Mouse (Mus musculus) liver, embryonic 14.5 days (tissue): ENCODE results near the gene Sprr2b. TPM values are rescaled to one million over a fixed set of nuclear protein-coding genes. Genes with fewer than 3 reads are reported as not detected.

ENCODE experiments used
- ATAC-seq: fragments of 200-750 bp; cut with Nextera tagmentation; 2 replicates; pipeline ENCODE4 v1.8.0; 2017; ENCODE audit warnings: moderate number of reproducible peaks, mild to moderate bottlenecking, moderate library complexity; ENCODE audit not compliant: insufficient read depth
- DNase-seq, 3 experiments: peaks; one replicate each; pipeline ENCODE4 v3.0.0-alpha.2; 2012 to 2013; ENCODE audit warnings: low read depth in 3 of 3, low spot score in 3 of 3
- H3K27ac ChIP-seq: fragments of 300-500 bp; sonication (generic); 2 replicates; pipeline ENCODE4 v1.5.1; 2014; ENCODE audit warnings: moderate library complexity, mild to moderate bottlenecking, control low read depth, inconsistent platforms
- H3K27me3 ChIP-seq: fragments of 300-500 bp; sonication (generic); 2 replicates; pipeline ENCODE4 v1.6.1; 2014; ENCODE audit warnings: mild to moderate bottlenecking, low read length, moderate library complexity; ENCODE audit not compliant: control insufficient read depth, insufficient read depth
- H3K36me3 ChIP-seq: fragments of 300-500 bp; sonication (generic); replicated peaks from 2 replicates; pipeline ENCODE4 v1.6.1; 2014; ENCODE audit warnings: low read depth; ENCODE audit not compliant: control insufficient read depth, insufficient read depth
- H3K4me1 ChIP-seq, 2 experiments: fragments of 200-500 bp in 1 of 2; fragments of 300-500 bp in 1 of 2; sonication (generic) in 1 of 2; replicated peaks; 2 replicates each; pipeline ENCODE4 v1.6.1; 2012 to 2014; ENCODE audit warnings: antibody characterized with exemption in 1 of 2, inconsistent platforms in 1 of 2, low read length in 1 of 2; ENCODE audit not compliant: control insufficient read depth in 2 of 2, insufficient read depth in 2 of 2
- H3K4me2 ChIP-seq: fragments of 300-500 bp; sonication (generic); 2 replicates; pipeline ENCODE4 v1.6.1; 2014; ENCODE audit warnings: low read depth, mild to moderate bottlenecking, control low read depth, moderate library complexity
- H3K4me3 ChIP-seq, 2 experiments: fragments of 200-500 bp in 1 of 2; fragments of 300-500 bp in 1 of 2; sonication (generic) in 1 of 2; 2 replicates each; pipeline ENCODE4 v1.5.1; 2012 to 2014; ENCODE audit warnings: low read depth in 2 of 2, low read length in 2 of 2, mild to moderate bottlenecking in 2 of 2, control low read depth in 1 of 2, inconsistent platforms in 1 of 2, moderate library complexity in 1 of 2; ENCODE audit not compliant: insufficient read depth in 1 of 2
- H3K9ac ChIP-seq: fragments of 300-500 bp; sonication (generic); replicated peaks from 2 replicates; pipeline ENCODE4 v1.6.1; 2014; ENCODE audit warnings: mild to moderate bottlenecking, control low read depth, moderate library complexity
- H3K9me3 ChIP-seq: fragments of 300-500 bp; sonication (generic); 2 replicates; pipeline ENCODE4 v1.6.1; 2016; ENCODE audit warnings: low read length, mixed read lengths; ENCODE audit not compliant: control insufficient read depth
- CTCF ChIP-seq: IDR thresholded peaks from 2 replicates; pipeline ENCODE4 v1.5.1; 2016; ENCODE audit warnings: antibody characterized with exemption, low read depth, control low read depth
- EP300 ChIP-seq: IDR thresholded peaks from 2 replicates; pipeline ENCODE4 v1.6.1; 2016; ENCODE audit warnings: antibody characterized with exemption, low read depth
- WGBS: fragments of 180-500 bp; shearing (Covaris S2); extraction: QIAGEN DNeasy Blood & Tissue Kit; methylation state at CpG from one replicate; pipeline ENCODE4 v1.1.7; 2014; ENCODE audit not compliant: insufficient replicate concordance; 5-methylcytosine and 5-hydroxymethylcytosine counted together
- polyA plus RNA-seq, 2 experiments: library from polyadenylated mRNA; depleted of rRNA in 1 of 2; stranded (reverse) in 1 of 2; unstranded in 1 of 2; fragments of >200 nt; fragmentation: Nextera tagmentation in 1 of 2; extraction: Ambion mirVana in 1 of 2; gene quantifications; 2 replicates each; pipeline versions ENCODE4 v1.2.1 to v1.2.3; 2012 to 2014

Sprr2b gene
- polyA plus RNA-seq, 2 experiments = not detected

GRCm38 (mm10) chr3:92361619-92362018, 45.2 kb downstream of the Sprr2b start:
- Histone ChIP-seq H3K9me3 (no peaks in the 10 kb centered on the region), H3K9ac (no peak overlapping the region), H3K4me3 (no peak overlapping the region), H3K4me1 (no peaks in the 10 kb centered on the region), H3K36me3 (no peaks in the 10 kb centered on the region), H3K4me2 (no peak overlapping the region), H3K27me3 (no peaks in the 10 kb centered on the region), H3K27ac (no peak overlapping the region)
- TF ChIP-seq CTCF (no peak), EP300 (no peak)
- no peak for ATAC-seq
- DNase-seq = no peak

DNA sequence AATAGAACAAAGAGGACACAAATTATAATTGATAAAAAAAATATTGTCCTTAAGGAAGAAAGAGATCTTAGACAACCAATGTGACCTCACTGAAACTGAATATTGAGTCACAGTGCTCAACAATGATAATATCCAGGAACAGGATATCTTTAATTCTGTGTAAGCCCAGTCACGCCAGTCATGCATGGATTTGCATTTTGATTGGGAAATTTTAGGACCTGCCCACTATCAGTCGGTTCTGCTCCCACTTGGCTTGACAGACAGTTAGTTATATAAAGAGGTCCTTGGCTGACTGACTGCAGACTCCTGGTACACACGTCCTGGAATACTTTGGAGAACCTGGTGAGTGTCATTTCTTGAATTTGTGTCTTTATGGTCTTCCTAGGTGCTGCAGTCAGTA, 48.5 kb downstream of the Sprr2b start, which contains the start of gene Sprr2f:
Gene Sprr2f (plus strand): TSS at position 301 of the 400 bp plus-strand sequence.
- DNase-seq = no peak
- H3K4me2 ChIP-seq = no peak within 1 kb of the TSS
- no peak for ATAC-seq
- no peaks in the 10 kb centered on the region for H3K9me3 ChIP-seq
- no peak for TF ChIP-seq EP300
- TF ChIP-seq CTCF = no peak
- no peaks in the 10 kb centered on the region for H3K4me1 ChIP-seq
- H3K9ac ChIP-seq = no peak within 1 kb of the TSS
- no peaks in the 10 kb centered on the region for H3K36me3 ChIP-seq
- 45% methylated on average over 3 of the region's 3 CpGs for WGBS
- no peaks in the 10 kb centered on the region for H3K27me3 ChIP-seq
- H3K4me3 ChIP-seq = no peak within 1 kb of the TSS
- no peak within 1 kb of the TSS for H3K27ac ChIP-seq

Other genes starting within 250 kb of the Sprr2b start
- gene Lor, start 233.5 kb upstream of the Sprr2b start, polyA plus RNA-seq (2012; rRNA removed) = 0.04 and 0.08 TPM in 2 replicates
- gene Lor, start 233.5 kb upstream of the Sprr2b start, polyA plus RNA-seq (2014; fragmentation: Nextera tagmentation; extraction: Ambion mirVana) = not detected in 2 replicates
- not detected in 2 replicates for gene Prr9, start 192.7 kb upstream of the Sprr2b start, polyA plus RNA-seq (2012; rRNA removed)
- not detected in 2 replicates for gene Prr9, start 192.7 kb upstream of the Sprr2b start, polyA plus RNA-seq (2014; fragmentation: Nextera tagmentation; extraction: Ambion mirVana)
- not detected in 2 replicates for gene Lelp1, start 173.9 kb upstream of the Sprr2b start, polyA plus RNA-seq (2012; rRNA removed)
- not detected in 2 replicates for gene Lelp1, start 173.9 kb upstream of the Sprr2b start, polyA plus RNA-seq (2014; fragmentation: Nextera tagmentation; extraction: Ambion mirVana)
- 0.03 TPM in 1 of 2 replicates, not detected in the other for gene Sprr2a1, start 100.8 kb upstream of the Sprr2b start, polyA plus RNA-seq (2012; rRNA removed)
- gene Sprr2a1, start 100.8 kb upstream of the Sprr2b start, polyA plus RNA-seq (2014; fragmentation: Nextera tagmentation; extraction: Ambion mirVana) = 0.09 TPM in 1 of 2 replicates, not detected in the other
- 0.18 and 0.63 TPM in 2 replicates for gene Sprr2a2, start 100.7 kb upstream of the Sprr2b start, polyA plus RNA-seq (2012; rRNA removed)
- gene Sprr2a2, start 100.7 kb upstream of the Sprr2b start, polyA plus RNA-seq (2014; fragmentation: Nextera tagmentation; extraction: Ambion mirVana) = 0.19 and 0.30 TPM in 2 replicates
- not detected in 2 replicates for gene Sprr2a3, start 31.2 kb upstream of the Sprr2b start, polyA plus RNA-seq (2012; rRNA removed)
- not detected in 2 replicates for gene Sprr2a3, start 31.2 kb upstream of the Sprr2b start, polyA plus RNA-seq (2014; fragmentation: Nextera tagmentation; extraction: Ambion mirVana)
- not detected in 2 replicates for gene Sprr2d, start 22.5 kb downstream of the Sprr2b start, polyA plus RNA-seq (2012; rRNA removed)
- not detected in 2 replicates for gene Sprr2d, start 22.5 kb downstream of the Sprr2b start, polyA plus RNA-seq (2014; fragmentation: Nextera tagmentation; extraction: Ambion mirVana)
- not detected in 2 replicates for gene Sprr2e, start 35.5 kb downstream of the Sprr2b start, polyA plus RNA-seq (2012; rRNA removed)
- not detected in 2 replicates for gene Sprr2e, start 35.5 kb downstream of the Sprr2b start, polyA plus RNA-seq (2014; fragmentation: Nextera tagmentation; extraction: Ambion mirVana)
- gene Sprr2f, start 48.6 kb downstream of the Sprr2b start, polyA plus RNA-seq (2012; rRNA removed) = not detected in 2 replicates
- gene Sprr2f, start 48.6 kb downstream of the Sprr2b start, polyA plus RNA-seq (2014; fragmentation: Nextera tagmentation; extraction: Ambion mirVana) = not detected in 2 replicates
- gene Sprr2h, start 69.1 kb downstream of the Sprr2b start, polyA plus RNA-seq (2012; rRNA removed) = not detected in 2 replicates
- gene Sprr2h, start 69.1 kb downstream of the Sprr2b start, polyA plus RNA-seq (2014; fragmentation: Nextera tagmentation; extraction: Ambion mirVana) = not detected in 2 replicates
- not detected in 2 replicates for gene Sprr2i, start 91.4 kb downstream of the Sprr2b start, polyA plus RNA-seq (2012; rRNA removed)
- gene Sprr2i, start 91.4 kb downstream of the Sprr2b start, polyA plus RNA-seq (2014; fragmentation: Nextera tagmentation; extraction: Ambion mirVana) = not detected in 2 replicates
- gene Sprr2j-ps, start 101.5 kb downstream of the Sprr2b start, polyA plus RNA-seq (2012; rRNA removed) = not detected in 2 replicates
- gene Sprr2j-ps, start 101.5 kb downstream of the Sprr2b start, polyA plus RNA-seq (2014; fragmentation: Nextera tagmentation; extraction: Ambion mirVana) = not detected in 2 replicates
- 2.7 and 3.8 TPM in 2 replicates for gene Gm9774, start 112.8 kb downstream of the Sprr2b start, polyA plus RNA-seq (2012; rRNA removed)
- gene Gm9774, start 112.8 kb downstream of the Sprr2b start, polyA plus RNA-seq (2014; fragmentation: Nextera tagmentation; extraction: Ambion mirVana) = 5.1 and 5.6 TPM in 2 replicates
- not detected in 2 replicates for gene Sprr2k, start 116.0 kb downstream of the Sprr2b start, polyA plus RNA-seq (2012; rRNA removed)
- gene Sprr2k, start 116.0 kb downstream of the Sprr2b start, polyA plus RNA-seq (2014; fragmentation: Nextera tagmentation; extraction: Ambion mirVana) = not detected in 2 replicates
- gene Sprr1b, start 122.2 kb downstream of the Sprr2b start, polyA plus RNA-seq (2012; rRNA removed) = not detected in 2 replicates
- gene Sprr1b, start 122.2 kb downstream of the Sprr2b start, polyA plus RNA-seq (2014; fragmentation: Nextera tagmentation; extraction: Ambion mirVana) = not detected in 2 replicates
- gene Sprr3, start 142.1 kb downstream of the Sprr2b start, polyA plus RNA-seq (2012; rRNA removed) = not detected in 2 replicates
- gene Sprr3, start 142.1 kb downstream of the Sprr2b start, polyA plus RNA-seq (2014; fragmentation: Nextera tagmentation; extraction: Ambion mirVana) = not detected in 2 replicates
- gene Sprr1a, start 169.3 kb downstream of the Sprr2b start, polyA plus RNA-seq (2012; rRNA removed) = not detected in 2 replicates
- gene Sprr1a, start 169.3 kb downstream of the Sprr2b start, polyA plus RNA-seq (2014; fragmentation: Nextera tagmentation; extraction: Ambion mirVana) = not detected in 2 replicates
- gene Sprr4, start 183.9 kb downstream of the Sprr2b start, polyA plus RNA-seq (2012; rRNA removed) = not detected in 2 replicates
- not detected in 2 replicates for gene Sprr4, start 183.9 kb downstream of the Sprr2b start, polyA plus RNA-seq (2014; fragmentation: Nextera tagmentation; extraction: Ambion mirVana)
- not detected in 2 replicates for gene 2310046K23Rik, start 217.9 kb downstream of the Sprr2b start, polyA plus RNA-seq (2012; rRNA removed)
- not detected in 2 replicates for gene 2310046K23Rik, start 217.9 kb downstream of the Sprr2b start, polyA plus RNA-seq (2014; fragmentation: Nextera tagmentation; extraction: Ambion mirVana)